10 mouse cellular contexts compared by ENCODE assay signal in the genomic region with DNA sequence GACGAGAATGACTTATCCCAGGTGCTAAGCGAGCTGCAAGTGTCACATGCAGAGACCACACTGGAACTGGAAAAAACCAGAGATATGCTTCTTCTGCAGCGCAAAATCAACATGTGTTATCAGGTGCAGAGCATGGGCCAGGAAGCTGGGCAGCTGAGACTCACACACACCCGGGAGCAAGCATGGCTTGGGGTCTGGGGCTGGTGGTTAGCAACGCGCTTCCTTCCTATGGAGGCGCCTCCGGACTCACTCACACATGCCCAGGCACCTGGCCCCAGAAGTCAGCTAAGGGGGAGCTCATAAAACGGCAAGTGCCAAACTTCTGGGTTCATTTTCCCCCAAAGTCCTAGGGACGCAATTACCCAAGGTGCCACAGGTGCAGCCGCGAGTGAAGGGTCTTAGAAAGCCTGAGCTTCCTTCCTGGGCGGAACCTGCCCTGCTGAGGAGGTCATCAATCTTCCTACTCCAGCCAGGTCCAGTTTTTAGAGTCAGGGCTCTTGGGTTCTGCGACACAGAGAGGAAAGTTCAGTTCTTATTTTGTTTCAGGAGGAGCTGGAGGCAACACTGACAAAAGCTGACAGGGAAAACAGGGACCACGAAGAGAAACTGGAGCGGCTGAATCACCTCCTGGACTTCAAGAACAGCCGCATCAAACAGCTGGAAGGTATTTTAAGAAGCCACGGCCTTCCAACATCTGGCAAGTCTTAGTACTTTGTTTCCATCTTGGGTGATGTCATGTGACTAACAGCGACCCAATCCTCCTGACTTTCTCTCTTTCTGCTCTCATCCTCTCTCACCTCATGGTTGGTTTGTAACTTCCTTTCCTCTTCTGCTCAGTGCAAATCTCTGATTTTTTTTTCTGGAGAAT. TPM values are rescaled to one million over a fixed set of nuclear protein-coding genes. Genes with fewer than 3 reads are reported as not detected.
DNase-seq lines count a peak whose midpoint lies in the region; ATAC-seq and TF ChIP-seq lines count a peak whose summit lies in the region.
"Had no signal": no experiment of that assay in that cellular context is flagged by ENCODE, and none has a peak within 500 bp of the region (broad histone marks: within the 10 kb centered on the region; RNA-seq: fewer than 3 reads in every experiment).

No protein-coding gene starts in this region.

- H3K27me3 ChIP-seq in heart, embryonic 14.5 days (ENCODE audit: control insufficient read depth, insufficient read depth, low read length): no peaks in the 10 kb centered on the region
- H3K27me3 ChIP-seq in heart, adult 2 months (ENCODE audit: control insufficient read depth, insufficient read depth, low read length): no peaks in the 10 kb centered on the region
- H3K27me3 ChIP-seq in CH12.LX (replicated peaks): no peaks in the 10 kb centered on the region
- no peaks in the 10 kb centered on the region for H3K27me3 ChIP-seq in intestine, postnatal 0 days (replicated peaks; ENCODE audit: control insufficient read depth, insufficient read depth, low read length)
- no peaks in the 10 kb centered on the region for H3K27me3 ChIP-seq in neural tube, embryonic 15.5 days (replicated peaks)
- H3K27me3 ChIP-seq in midbrain, embryonic 14.5 days (ENCODE audit: control insufficient read depth, insufficient read depth, low read length): no peaks in the 10 kb centered on the region
- H3K27me3 ChIP-seq: forebrain, embryonic 13.5 days; Patski had no signal

- H3K9me3 ChIP-seq in heart, embryonic 14.5 days (ENCODE audit: control insufficient read depth, low read length): no peaks in the 10 kb centered on the region
- no peaks in the 10 kb centered on the region for H3K9me3 ChIP-seq in CH12.LX (replicated peaks; ENCODE audit: low read length)
- no peaks in the 10 kb centered on the region for H3K9me3 ChIP-seq in intestine, postnatal 0 days (ENCODE audit: control insufficient read depth)
- H3K9me3 ChIP-seq in neural tube, embryonic 15.5 days (replicated peaks): no peaks in the 10 kb centered on the region
- no peaks in the 10 kb centered on the region for H3K9me3 ChIP-seq in midbrain, embryonic 14.5 days (ENCODE audit: control insufficient read depth, low read length)
- H3K9me3 ChIP-seq: forebrain, embryonic 13.5 days had no signal

- TF ChIP-seq RAD21 in CH12.LX (IDR thresholded peaks at IDR 0.05; ENCODE audit: low read depth, low read length): no peak

- in situ Hi-C loops in CH12.LX (cut with MboI; ENCODE audit: low pct_ligation_motif_present, low pct_unique_long_range_greater_than_20kb, low sequenced_read_pairs): no loop called here

- H3K4me3 ChIP-seq in heart, embryonic 14.5 days (ENCODE audit: control insufficient read depth in 1 of 2, insufficient read depth in 1 of 2, low read depth in 1 of 2, low read length in 2 of 2): peak overlapping the region; percentile 29
- H3K4me3 ChIP-seq in heart, adult 2 months: no peak overlapping the region
- H3K4me3 ChIP-seq in CH12.LX (replicated peaks in 1 of 3; ENCODE audit: low read depth in 2 of 3, low read length in 2 of 3, poor library complexity in 1 of 3): peak overlapping the region; percentile 50 to 72 (median 61)
- H3K4me3 ChIP-seq in intestine, postnatal 0 days (ENCODE audit: low read depth, low read length): no peak overlapping the region; the same call in 1 of the 2 replicates
- H3K4me3 ChIP-seq in neural tube, embryonic 15.5 days (replicated peaks): no peak overlapping the region
- no peak overlapping the region for H3K4me3 ChIP-seq in midbrain, embryonic 14.5 days (replicated peaks; ENCODE audit: low read depth, low read length)
- H3K4me3 ChIP-seq: forebrain, embryonic 13.5 days had no signal

- intact Hi-C loops in heart, adult 2 months (cut with DNase I): no loop called here
- intact Hi-C loops in gastrocnemius, postnatal 36 days (cut with DNase I): no loop called here

- TF ChIP-seq CTCF in heart, adult 2 months (IDR thresholded peaks at IDR 0.05): no peak
- TF ChIP-seq CTCF in CH12.LX (conservative IDR thresholded peaks at IDR 0.05 in 1 of 2, IDR thresholded peaks at IDR 0.05 in 1 of 2; ENCODE audit: low read depth in 2 of 2, low read length in 2 of 2): no peak
- no peak for TF ChIP-seq CTCF in intestine, postnatal 0 days (IDR thresholded peaks at IDR 0.05; ENCODE audit: low read depth)

- no peak for TF ChIP-seq POLR2A in heart, adult 2 months (IDR thresholded peaks at IDR 0.05; ENCODE audit: insufficient read depth, low read depth, low read length)
- peak; percentile 52 for TF ChIP-seq POLR2A in CH12.LX (IDR thresholded peaks at IDR 0.05; ENCODE audit: low read depth, low read length)

- H3K36me3 ChIP-seq in heart, embryonic 14.5 days (ENCODE audit: control insufficient read depth, insufficient read depth, low read length): no peaks in the 10 kb centered on the region
- H3K36me3 ChIP-seq in heart, adult 2 months (ENCODE audit: control insufficient read depth, insufficient read depth, low read length): no peaks in the 10 kb centered on the region
- H3K36me3 ChIP-seq in CH12.LX (replicated peaks in 1 of 2; ENCODE audit: control insufficient read depth in 1 of 2, insufficient read depth in 1 of 2, low read length in 1 of 2): peaks cover 12 to 26% of the 10 kb centered on the region in 2 experiments
- H3K36me3 ChIP-seq in intestine, postnatal 0 days (ENCODE audit: control insufficient read depth, insufficient read depth): no peaks in the 10 kb centered on the region
- H3K36me3 ChIP-seq in neural tube, embryonic 15.5 days: no peaks in the 10 kb centered on the region
- H3K36me3 ChIP-seq in midbrain, embryonic 14.5 days (ENCODE audit: control insufficient read depth, insufficient read depth, low read length): no peaks in the 10 kb centered on the region

- dilution Hi-C loops in CH12.LX (cut with MboI; ENCODE audit: extremely low pct_ligation_motif_present, extremely low pct_unique_long_range_greater_than_20kb, low sequenced_read_pairs): no loop called here

- H3K4me1 ChIP-seq in heart, embryonic 14.5 days (ENCODE audit: control insufficient read depth in 2 of 2, insufficient read depth in 2 of 2, low read length in 2 of 2): peaks cover 13 to 14% of the 10 kb centered on the region in 2 experiments
- no peaks in the 10 kb centered on the region for H3K4me1 ChIP-seq in heart, adult 2 months (ENCODE audit: control insufficient read depth, insufficient read depth, low read length)
- peaks cover 13 to 34% of the 10 kb centered on the region in 2 experiments for H3K4me1 ChIP-seq in CH12.LX (ENCODE audit: control insufficient read depth in 1 of 2, insufficient read depth in 2 of 2)
- H3K4me1 ChIP-seq in intestine, postnatal 0 days (replicated peaks; ENCODE audit: control insufficient read depth, insufficient read depth, low read length): no peaks in the 10 kb centered on the region
- H3K4me1 ChIP-seq in neural tube, embryonic 15.5 days: no peaks in the 10 kb centered on the region
- no peaks in the 10 kb centered on the region for H3K4me1 ChIP-seq in midbrain, embryonic 14.5 days (ENCODE audit: control insufficient read depth, insufficient read depth, low read length)
- H3K4me1 ChIP-seq: forebrain, embryonic 13.5 days had no signal

- no peak overlapping the region; the same call in 1 of the 2 replicates for H3K9ac ChIP-seq in heart, embryonic 14.5 days (ENCODE audit: low read length)
- H3K9ac ChIP-seq in heart, adult 2 months (ENCODE audit: low read depth, low read length): no peak overlapping the region
- H3K9ac ChIP-seq in CH12.LX (ENCODE audit: insufficient read depth, low read depth): peak overlapping the region; percentile 93
- H3K9ac ChIP-seq in intestine, postnatal 0 days (ENCODE audit: low read depth, low read length): no peak overlapping the region
- H3K9ac ChIP-seq in neural tube, embryonic 15.5 days (replicated peaks): no peak overlapping the region
- no peak overlapping the region for H3K9ac ChIP-seq in midbrain, embryonic 14.5 days (replicated peaks; ENCODE audit: low read length)
- H3K9ac ChIP-seq: forebrain, embryonic 13.5 days had no signal

- no peaks in the 10 kb centered on the region for H3K79me2 ChIP-seq in heart, adult 2 months (replicated peaks; ENCODE audit: control insufficient read depth, insufficient read depth, low read length)
- H3K79me2 ChIP-seq in CH12.LX (replicated peaks; ENCODE audit: control insufficient read depth, extremely low read depth, insufficient read depth, poor library complexity, severe bottlenecking): 0 out of 2 replicates have a peak, but pooled peaks cover 4% of the 10 kb centered on the region

- H3K4me2 ChIP-seq in heart, embryonic 14.5 days (ENCODE audit: low read length): peak overlapping the region; percentile 63
- peak overlapping the region; percentile 88 for H3K4me2 ChIP-seq in CH12.LX (ENCODE audit: insufficient read depth, low read depth, poor library complexity, severe bottlenecking)
- peak overlapping the region; percentile 50 for H3K4me2 ChIP-seq in intestine, postnatal 0 days (replicated peaks; ENCODE audit: low read depth)
- peak overlapping the region; percentile 21; the same call in 1 of the 2 replicates for H3K4me2 ChIP-seq in neural tube, embryonic 15.5 days
- H3K4me2 ChIP-seq in midbrain, embryonic 14.5 days (ENCODE audit: low read length): no peak overlapping the region
- H3K4me2 ChIP-seq: forebrain, embryonic 13.5 days had no signal

- H3K27ac ChIP-seq in heart, embryonic 14.5 days (replicated peaks in 1 of 2; ENCODE audit: control insufficient read depth in 1 of 2, insufficient read depth in 1 of 2, low read depth in 2 of 2, low read length in 2 of 2): 0 out of 4 replicates have a peak overlapping the region, but pooled peaks of 1 of the 2 experiments have one; percentile 9
- no peak overlapping the region for H3K27ac ChIP-seq in heart, adult 2 months
- peak overlapping the region; percentile 80 for H3K27ac ChIP-seq in CH12.LX (ENCODE audit: insufficient read depth, low read depth)
- no peak overlapping the region for H3K27ac ChIP-seq in intestine, postnatal 0 days (ENCODE audit: low read depth, low read length)
- H3K27ac ChIP-seq in neural tube, embryonic 15.5 days (replicated peaks): no peak overlapping the region
- no peak overlapping the region for H3K27ac ChIP-seq in midbrain, embryonic 14.5 days (replicated peaks; ENCODE audit: low read depth, low read length)
- H3K27ac ChIP-seq: forebrain, embryonic 13.5 days had no signal

- 31% methylated on average over 19 of the region's 19 CpGs for WGBS in heart, embryonic 14.5 days
- 21% methylated on average over 19 of the region's 19 CpGs for WGBS in heart, adult 2 months
- 46% methylated on average over 19 of the region's 19 CpGs for WGBS in intestine, postnatal 0 days
- 56% methylated on average over 19 of the region's 19 CpGs for WGBS in neural tube, embryonic 15.5 days
- 82% methylated on average over 19 of the region's 19 CpGs for WGBS in midbrain, embryonic 14.5 days

- ATAC-seq in heart, embryonic 14.5 days (ENCODE audit: insufficient number of reproducible peaks, insufficient read depth, low FRiP score, low read depth): peak; percentile 46; the same call in 1 of the 2 replicates
- ATAC-seq in intestine, postnatal 0 days: no peak
- ATAC-seq in neural tube, embryonic 15.5 days (ENCODE audit: low FRiP score): no peak
- no peak for ATAC-seq in midbrain, embryonic 14.5 days (ENCODE audit: low FRiP score, low TSS enrichment)
- ATAC-seq: forebrain, embryonic 13.5 days; Patski had no signal

- no peak for DNase-seq in heart, adult 2 months
- peak; percentile 75 for DNase-seq in CH12.LX (ENCODE audit: extremely low read depth)
- no peak for DNase-seq in midbrain, embryonic 14.5 days
- DNase-seq in gastrocnemius, postnatal 36 days: no peak
- DNase-seq in layer of hippocampus, postnatal 10 days (ENCODE audit: low spot score in 2 of 2): no peak

- TF ChIP-seq EP300 in heart, adult 2 months (IDR thresholded peaks at IDR 0.05; ENCODE audit: insufficient read depth, low read depth, low read length): no peak
- peak; percentile 77 for TF ChIP-seq EP300 in CH12.LX (IDR thresholded peaks at IDR 0.05; ENCODE audit: low read length)

RNA-seq across cellular contexts. Expression of a gene that starts 30.3 kb away (rescaled TPM):
- polyA plus RNA-seq in heart, embryonic 14.5 days (2014; fragmentation: Nextera tagmentation; extraction: Ambion mirVana): 32.0 and 32.6 TPM in 2 replicates
- under 1 TPM; 0.16 to 0.23 TPM for total RNA-seq in heart, adult 2 months (2021)
- polyA plus RNA-seq in heart, adult 2 months (2012; rRNA removed): 0.59 and 0.98 TPM in 2 replicates
- total RNA-seq in CH12.LX (2012; rRNA removed) (12.0 and 15.0 TPM in 2 replicates), CH12.LX (2014; rRNA removed) (6.7 and 7.3 TPM in 2 replicates)
- 33.7 and 41.8 TPM in 2 replicates for polyA plus RNA-seq in CH12.LX (2012; ENCODE audit: insufficient read length, low read depth)
- 23.2 and 24.4 TPM in 2 replicates for polyA plus RNA-seq in intestine, postnatal 0 days (2015; fragmentation: Nextera tagmentation; extraction: Ambion mirVana)
- 42.6 and 46.0 TPM in 2 replicates for polyA plus RNA-seq in neural tube, embryonic 15.5 days (2015; fragmentation: Nextera tagmentation; extraction: Ambion mirVana)
- polyA plus RNA-seq in midbrain, embryonic 14.5 days (2014; fragmentation: Nextera tagmentation; extraction: Ambion mirVana): 39.5 and 57.3 TPM in 2 replicates
- total RNA-seq in gastrocnemius, postnatal 36 days (2021): not detected
- total RNA-seq in layer of hippocampus, postnatal 10 days (2021): 1 to 10 TPM; 1.8 to 3.3 TPM

RNA-seq across cellular contexts. Expression of a gene that starts 37.0 kb away (rescaled TPM):
- polyA plus RNA-seq in heart, embryonic 14.5 days (2014; fragmentation: Nextera tagmentation; extraction: Ambion mirVana): 331 and 352 TPM in 2 replicates
- 100 to 1,000 TPM; 137 to 147 TPM for total RNA-seq in heart, adult 2 months (2021)
- polyA plus RNA-seq in heart, adult 2 months (2012; rRNA removed): 70.7 and 140 TPM in 2 replicates
- 274 and 325 TPM in 2 replicates for total RNA-seq in CH12.LX (2012; rRNA removed)
- 370 and 375 TPM in 2 replicates for total RNA-seq in CH12.LX (2014; rRNA removed)
- polyA plus RNA-seq in CH12.LX (2012; ENCODE audit: insufficient read length, low read depth): 813 and 876 TPM in 2 replicates
- polyA plus RNA-seq in intestine, postnatal 0 days (2015; fragmentation: Nextera tagmentation; extraction: Ambion mirVana): 153 and 163 TPM in 2 replicates
- 424 and 500 TPM in 2 replicates for polyA plus RNA-seq in neural tube, embryonic 15.5 days (2015; fragmentation: Nextera tagmentation; extraction: Ambion mirVana)
- polyA plus RNA-seq in midbrain, embryonic 14.5 days (2014; fragmentation: Nextera tagmentation; extraction: Ambion mirVana): 473 and 549 TPM in 2 replicates
- total RNA-seq in gastrocnemius, postnatal 36 days (2021): 10 to 100 TPM; 71.0 to 74.4 TPM
- total RNA-seq in layer of hippocampus, postnatal 10 days (2021): 100 to 1,000 TPM; 213 to 215 TPM

RNA-seq across cellular contexts. Expression of a gene that starts 56.4 kb away (rescaled TPM):
- polyA plus RNA-seq in heart, embryonic 14.5 days (2014; fragmentation: Nextera tagmentation; extraction: Ambion mirVana): 30.2 and 36.6 TPM in 2 replicates
- total RNA-seq in heart, adult 2 months (2021): 10 to 100 TPM; 23.9 to 24.7 TPM
- 5.3 and 8.8 TPM in 2 replicates for polyA plus RNA-seq in heart, adult 2 months (2012; rRNA removed)
- total RNA-seq in CH12.LX (2012; rRNA removed) (64.8 and 81.7 TPM in 2 replicates), CH12.LX (2014; rRNA removed) (78.6 and 88.0 TPM in 2 replicates)
- polyA plus RNA-seq in CH12.LX (2012; ENCODE audit: insufficient read length, low read depth): 110 and 114 TPM in 2 replicates
- 16.6 and 17.1 TPM in 2 replicates for polyA plus RNA-seq in intestine, postnatal 0 days (2015; fragmentation: Nextera tagmentation; extraction: Ambion mirVana)
- polyA plus RNA-seq in neural tube, embryonic 15.5 days (2015; fragmentation: Nextera tagmentation; extraction: Ambion mirVana): 36.8 and 45.9 TPM in 2 replicates
- polyA plus RNA-seq in midbrain, embryonic 14.5 days (2014; fragmentation: Nextera tagmentation; extraction: Ambion mirVana): 58.7 and 74.9 TPM in 2 replicates
- total RNA-seq in gastrocnemius, postnatal 36 days (2021): 10 to 100 TPM; 10.1 to 13.7 TPM
- total RNA-seq in layer of hippocampus, postnatal 10 days (2021): 10 to 100 TPM; 57.8 to 58.4 TPM

Comparison
In these comparisons a context has a peak if more than half of its experiments do, and no peak if none do; other contexts are left out.
1. H3K4me3 ChIP-seq: peak in heart, embryonic 14.5 days (2 of 2) and CH12.LX (3 of 3); none in heart, adult 2 months (single experiment), intestine, postnatal 0 days (single experiment), neural tube, embryonic 15.5 days (single experiment) and midbrain, embryonic 14.5 days (single experiment).
2. RNA of a gene that starts 30.3 kb away (polyA plus RNA-seq): 42.6 to 46.0 TPM in neural tube, embryonic 15.5 days, 33.7 to 41.8 TPM in CH12.LX, 39.5 to 57.3 TPM in midbrain, embryonic 14.5 days, 32.0 to 32.6 TPM in heart, embryonic 14.5 days and 23.2 to 24.4 TPM in intestine, postnatal 0 days; 0.59 to 0.98 TPM in heart, adult 2 months; every median in the first group is over 10 times any median in the second.